Mouse (Mus musculus): Measurements from ENCODE around the gene Tbce.
A peak's percentile ranks its signal among the peaks of the same experiment; 100 is the strongest.
"Not testable (repeated sequence)": the region's sequence is repeated elsewhere in the genome, so short reads cannot be mapped to it uniquely, and the experiment has no call there.

Gene Tbce

GRCm38 (mm10) chr13:14033309-14034072, 5.9 kb downstream of the Tbce start:
- no peak for DNase-seq

GRCm38 (mm10) chr13:14026154-14026820, 13.2 kb downstream of the Tbce start:
- no peak for DNase-seq

GRCm38 (mm10) chr13:14025554-14025953, 13.9 kb downstream of the Tbce start:
- DNase-seq = no peak

GRCm38 (mm10) chr13:14021417-14021816, 18.0 kb downstream of the Tbce start:
- DNase-seq = not testable (repeated sequence)

- no peak for DNase-seq
Observed at GRCm38 (mm10) chr13:14018852-14019251, 20.6 kb downstream of the Tbce start.

- DNase-seq = no peak
Observed at GRCm38 (mm10) chr13:14018283-14018682, 21.2 kb downstream of the Tbce start.

- no peak for DNase-seq
Observed at GRCm38 (mm10) chr13:14015609-14016008, 23.8 kb downstream of the Tbce start.

- DNase-seq = no peak
Observed at GRCm38 (mm10) chr13:14014540-14014939, 24.9 kb downstream of the Tbce start.

- DNase-seq = no peak
Observed at GRCm38 (mm10) chr13:14014001-14014400, 25.4 kb downstream of the Tbce start.

GRCm38 (mm10) chr13:14011454-14011995, 27.9 kb downstream of the Tbce start:
- DNase-seq = no peak

GRCm38 (mm10) chr13:14006056-14006455, 33.4 kb downstream of the Tbce start:
- DNase-seq = no peak

- DNase-seq = no peak
Observed at GRCm38 (mm10) chr13:14004999-14005398, 34.4 kb downstream of the Tbce start.

- no peak for DNase-seq
Observed at GRCm38 (mm10) chr13:14004086-14004485, 35.4 kb downstream of the Tbce start.

- DNase-seq = no peak
Observed at GRCm38 (mm10) chr13:14002706-14003105, 36.7 kb downstream of the Tbce start.

- DNase-seq = no peak
Observed at GRCm38 (mm10) chr13:13997476-13997875, 42.0 kb downstream of the Tbce start.

- DNase-seq = no peak
Observed at GRCm38 (mm10) chr13:13995046-13995445, 44.4 kb downstream of the Tbce start.

- no peak for DNase-seq
Observed at GRCm38 (mm10) chr13:13993041-13993440, 46.4 kb downstream of the Tbce start.

GRCm38 (mm10) chr13:13990391-13990790, 49.0 kb downstream of the Tbce start:
- no peak for DNase-seq

- DNase-seq = no peak
Observed at GRCm38 (mm10) chr13:13989135-13989534, 50.3 kb downstream of the Tbce start.

- no peak for DNase-seq
Observed at GRCm38 (mm10) chr13:13983523-13983922, 55.9 kb downstream of the Tbce start.

- DNase-seq = not testable (repeated sequence)
Observed at GRCm38 (mm10) chr13:13981842-13982241, 57.6 kb downstream of the Tbce start.

GRCm38 (mm10) chr13:13969796-13970195, 69.6 kb downstream of the Tbce start:
- DNase-seq = no peak

GRCm38 (mm10) chr13:13968629-13969111, 70.8 kb downstream of the Tbce start:
- peak; percentile 56 to 81 for DNase-seq

GRCm38 (mm10) chr13:13966172-13966571, 73.3 kb downstream of the Tbce start:
- no peak for DNase-seq

Data from lung, adult 18-20 months (tissue).